ENCODE assay signal across 8 mouse cellular contexts in the genomic region with DNA sequence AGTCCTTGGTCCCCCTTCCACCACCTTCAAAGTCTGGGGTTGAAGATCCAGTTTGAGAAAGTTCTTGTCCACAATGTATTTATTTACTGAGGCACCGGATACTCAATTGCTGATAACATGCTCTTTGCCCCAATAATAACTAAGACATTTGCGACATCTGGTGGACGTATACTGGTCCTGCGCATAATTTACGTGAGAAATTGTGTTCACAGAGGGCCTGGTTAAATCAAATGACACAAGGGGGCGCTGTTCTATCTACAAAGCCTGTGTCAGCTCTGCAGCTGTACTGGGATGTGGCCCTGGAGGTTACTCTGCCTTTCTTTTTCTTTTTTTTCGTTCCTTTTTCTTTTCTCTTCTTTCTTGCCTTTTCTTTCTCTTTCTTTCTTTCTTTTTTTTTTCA. TPM values are rescaled to one million over a fixed set of nuclear protein-coding genes. Genes with fewer than 3 reads are reported as not detected.
DNase-seq lines count a peak whose midpoint lies in the region; ATAC-seq and TF ChIP-seq lines count a peak whose summit lies in the region.

No protein-coding gene starts in this region.

- no peak overlapping the region for H3K4me2 ChIP-seq in liver, postnatal 0 days (ENCODE audit: low read depth, low read length)

- no peaks in the 10 kb centered on the region for H3K79me2 ChIP-seq in heart, adult 2 months (replicated peaks; ENCODE audit: control insufficient read depth, insufficient read depth, low read length)

- no peak overlapping the region for H3K9ac ChIP-seq in heart, adult 2 months (ENCODE audit: low read depth, low read length)
- H3K9ac ChIP-seq in liver, postnatal 0 days (replicated peaks) = no peak overlapping the region

- H3K27me3 ChIP-seq in heart, adult 2 months (ENCODE audit: control insufficient read depth, insufficient read depth, low read length) = no peaks in the 10 kb centered on the region
- H3K27me3 ChIP-seq in liver, postnatal 0 days (ENCODE audit: insufficient read depth, low read length) = no peaks in the 10 kb centered on the region

- TF ChIP-seq EP300 in heart, adult 2 months (IDR thresholded peaks at IDR 0.05; ENCODE audit: insufficient read depth, low read depth, low read length) = 0 out of 2 replicates have a peak, but pooled peaks have one; percentile 43
- no peak for TF ChIP-seq EP300 in liver, postnatal 0 days (IDR thresholded peaks at IDR 0.05; ENCODE audit: low read depth)

- 9% methylated on average over 7 of the region's 7 CpGs for WGBS in heart, adult 2 months
- 4% methylated on average over 7 of the region's 7 CpGs for WGBS in liver, postnatal 0 days (ENCODE audit: insufficient replicate concordance)

- H3K27ac ChIP-seq in heart, adult 2 months = no peak overlapping the region
- H3K27ac ChIP-seq in liver, postnatal 0 days (ENCODE audit: low read depth) = no peak overlapping the region

- H3K4me3 ChIP-seq in heart, adult 2 months = no peak overlapping the region
- no peak overlapping the region for H3K4me3 ChIP-seq in liver, postnatal 0 days (ENCODE audit: low read depth, low read length)

- no peak for TF ChIP-seq POLR2A in heart, adult 2 months (IDR thresholded peaks at IDR 0.05; ENCODE audit: insufficient read depth, low read depth, low read length)

- ATAC-seq in liver, postnatal 0 days = peak; percentile 57

- TF ChIP-seq CTCF in heart, adult 2 months (IDR thresholded peaks at IDR 0.05) = no peak; the same call in 1 of the 2 replicates
- peak; percentile 93 for TF ChIP-seq CTCF in liver, postnatal 0 days (IDR thresholded peaks at IDR 0.05; ENCODE audit: low read depth)

- H3K36me3 ChIP-seq in heart, adult 2 months (ENCODE audit: control insufficient read depth, insufficient read depth, low read length) = peaks cover 5% of the 10 kb centered on the region
- H3K36me3 ChIP-seq in liver, postnatal 0 days (replicated peaks; ENCODE audit: insufficient read depth, low read length) = no peaks in the 10 kb centered on the region

- intact Hi-C loops in heart, adult 2 months (cut with DNase I) = loop anchor here (1.0 to 2.0 kb wide), 4 partner anchors 106 to 362 kb away; no protein-coding TSS in a partner anchor

- peak; percentile 36 to 61 for DNase-seq in CD8-positive naive resting alpha-beta T cell, adult 2 months (ENCODE audit: low read depth in 2 of 2, low spot score in 2 of 2)
- peak; percentile 80 for DNase-seq in adrenal gland, postnatal 10 days
- DNase-seq in embryo, embryonic 11.5 days (ENCODE audit: low read depth, low spot score) = peak; percentile 82
- DNase-seq in heart, adult 2 months = peak; percentile 51 to 71
- peak; percentile 83 to 85 for DNase-seq in kidney, postnatal 36 days
- peak; percentile 78 for DNase-seq in liver, postnatal 0 days
- peak; percentile 39 for DNase-seq in ovary, postnatal 36 days (ENCODE audit: low spot score)
- peak; percentile 77 for DNase-seq in thymus, postnatal 25 days

- peaks cover 9% of the 10 kb centered on the region for H3K4me1 ChIP-seq in heart, adult 2 months (ENCODE audit: control insufficient read depth, insufficient read depth, low read length)
- no peaks in the 10 kb centered on the region for H3K4me1 ChIP-seq in liver, postnatal 0 days (ENCODE audit: insufficient read depth)

- H3K9me3 ChIP-seq in liver, postnatal 0 days (ENCODE audit: low read length) = no peaks in the 10 kb centered on the region

RNA-seq across cellular contexts. Expression of a gene that starts 39.2 kb away (rescaled TPM):
- 10 to 100 TPM in 1 of 2 experiments, 1 to 10 TPM in 1; 7.7 to 13.2 TPM for total RNA-seq in adrenal gland, postnatal 10 days (2021)
- under 1 TPM; 0.16 to 0.23 TPM for total RNA-seq in heart, adult 2 months (2021)
- 0.10 and 0.26 TPM in 2 replicates for polyA plus RNA-seq in heart, adult 2 months (2012; rRNA removed)
- polyA plus RNA-seq in liver, postnatal 0 days (2015; fragmentation: Nextera tagmentation; extraction: Ambion mirVana) = 7.5 and 7.8 TPM in 2 replicates

Comparison
In these comparisons a context has a peak if more than half of its experiments do, and no peak if none do; other contexts are left out.
1. RNA of a gene that starts 39.2 kb away (total RNA-seq): 7.7 to 13.2 TPM in adrenal gland, postnatal 10 days; 0.16 to 0.23 TPM in heart, adult 2 months; every median in the first group is over 4 times any median in the second.
2. Peak in every context shown above with its lines, with median percentiles within 50 percentile points of each other: DNase-seq.